Mouse (Mus musculus) myocyte (in vitro differentiated cells): ENCODE results near the gene Mrps11. TPM values are rescaled to one million over a fixed set of nuclear protein-coding genes. Genes with fewer than 3 reads are reported as not detected.

Source experiments
- H3K27me3 ChIP-seq: one replicate; pipeline ENCODE4 v1.6.1; 2011; ENCODE audit not compliant: control insufficient read depth, insufficient read depth, insufficient read length
- H3K36me3 ChIP-seq: one replicate; pipeline ENCODE4 v1.6.1; 2011; ENCODE audit not compliant: control insufficient read depth, insufficient read depth
- H3K4me2 ChIP-seq: one replicate; pipeline ENCODE4 v1.6.1; 2011; ENCODE audit warnings: low read depth, control low read depth
- H3K4me3 ChIP-seq: one replicate; pipeline ENCODE4 v1.5.1; 2011; ENCODE audit warnings: mild to moderate bottlenecking, control low read depth, moderate library complexity
- H3K79me2 ChIP-seq: one replicate; pipeline ENCODE4 v1.6.1; 2011; ENCODE audit not compliant: control insufficient read depth, insufficient read depth
- H3ac ChIP-seq: one replicate; pipeline ENCODE4 v1.6.1; 2011; ENCODE audit not compliant: control insufficient read depth, insufficient read length
- CEBPB ChIP-seq: IDR thresholded peaks from 2 replicates; pipeline ENCODE4 v1.6.1; 2011; ENCODE audit warnings: mild to moderate bottlenecking, moderate library complexity; ENCODE audit not compliant: poor library complexity, insufficient read depth, severe bottlenecking
- E2F4 ChIP-seq: IDR thresholded peaks from one replicate; pipeline ENCODE4 v1.6.1; 2011; ENCODE audit warnings: mild to moderate bottlenecking, control low read depth, moderate library complexity; ENCODE audit not compliant: insufficient read depth
- MAX ChIP-seq: IDR thresholded peaks from one replicate; pipeline ENCODE4 v1.6.1; 2011; ENCODE audit warnings: low read depth, mild to moderate bottlenecking, control low read depth
- MYOD1 ChIP-seq, 3 experiments: IDR thresholded peaks; one replicate each; pipeline ENCODE4 v1.6.1; 2011; ENCODE audit warnings: control low read depth in 2 of 3, low read depth in 2 of 3, mild to moderate bottlenecking in 2 of 3, moderate library complexity in 1 of 3; ENCODE audit not compliant: insufficient read length in 2 of 3, control insufficient read depth in 1 of 3
- MYOG ChIP-seq, 3 experiments: IDR thresholded peaks; one replicate each; pipeline ENCODE4 v1.6.1; 2011; ENCODE audit warnings: control low read depth in 2 of 3, low read depth in 2 of 3, mild to moderate bottlenecking in 2 of 3; ENCODE audit not compliant: insufficient read length in 2 of 3, control insufficient read depth in 1 of 3, insufficient read depth in 1 of 3
- POLR2A ChIP-seq: IDR thresholded peaks from one replicate; pipeline ENCODE4 v1.6.1; 2011; ENCODE audit warnings: low read depth, mild to moderate bottlenecking, control low read depth, moderate library complexity; ENCODE audit not compliant: insufficient read length
- POLR2AphosphoS2 ChIP-seq: IDR thresholded peaks from one replicate; pipeline ENCODE4 v1.6.1; 2011; ENCODE audit warnings: low read depth, control low read depth; ENCODE audit not compliant: insufficient read length
- REST ChIP-seq: IDR thresholded peaks from one replicate; pipeline ENCODE4 v1.6.1; 2011; ENCODE audit warnings: mild to moderate bottlenecking, control low read depth, moderate library complexity; ENCODE audit not compliant: insufficient read depth, insufficient read length
- SRF ChIP-seq: IDR thresholded peaks from one replicate; pipeline ENCODE4 v1.6.1; 2011; ENCODE audit warnings: low read depth; ENCODE audit not compliant: control insufficient read depth, insufficient read length
- TCF12 ChIP-seq: IDR thresholded peaks from one replicate; pipeline ENCODE4 v1.6.1; 2011; ENCODE audit warnings: mild to moderate bottlenecking, control low read depth; ENCODE audit not compliant: poor library complexity, insufficient read depth, severe bottlenecking
- TCF3 ChIP-seq: IDR thresholded peaks from one replicate; pipeline ENCODE4 v1.6.1; 2011; ENCODE audit warnings: low read depth, control low read depth; ENCODE audit not compliant: insufficient read length
- USF1 ChIP-seq: IDR thresholded peaks from one replicate; pipeline ENCODE4 v1.6.1; 2011; ENCODE audit warnings: low read depth, mild to moderate bottlenecking, control low read depth, moderate library complexity
- polyA plus RNA-seq: library from polyadenylated mRNA; unstranded; fragments of >200 nt; fragmentation: generic; extraction: Trizol; gene quantifications from one replicate; pipeline ENCODE4 v1.2.1, GENCODE M21; 2012; ENCODE audit warnings: missing spikeins

The Mrps11 gene
- polyA plus RNA-seq, 1 experiment = 57.7 TPM

DNA sequence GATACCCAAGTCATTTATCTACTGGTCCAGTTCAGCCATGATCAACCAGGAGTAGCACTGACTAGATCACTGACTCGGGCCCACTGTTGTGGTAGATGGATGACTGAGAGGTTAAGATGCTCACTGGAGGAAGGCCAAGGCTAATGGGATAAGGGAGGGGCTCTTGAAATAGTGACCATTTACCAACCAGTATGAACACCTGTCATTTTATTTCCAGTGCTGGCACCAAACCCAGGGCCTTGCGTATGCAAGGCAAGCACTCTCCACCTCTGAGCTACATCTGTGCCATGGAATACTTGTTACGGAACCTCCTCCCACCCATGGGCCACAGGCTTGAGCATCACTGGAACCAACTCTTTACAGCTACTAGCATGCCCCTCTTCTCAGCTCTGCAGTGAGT, 19.1 kb upstream of the Mrps11 start:
- H3K4me2 ChIP-seq = no peak overlapping the region
- H3ac ChIP-seq = no peak overlapping the region
- TF ChIP-seq TCF12 = no peak
- TF ChIP-seq MYOG (IDR thresholded peaks at IDR 0.05; ENCODE audit: control insufficient read depth in 1 of 3, insufficient read depth in 1 of 3, insufficient read length in 2 of 3, low read depth in 2 of 3) = no peak
- no peak for TF ChIP-seq POLR2AphosphoS2
- TF ChIP-seq CEBPB = no peak
- TF ChIP-seq MAX = no peak
- no peak for TF ChIP-seq SRF
- no peak for TF ChIP-seq E2F4
- TF ChIP-seq TCF3 = no peak
- TF ChIP-seq MYOD1 (IDR thresholded peaks at IDR 0.05; ENCODE audit: control insufficient read depth in 1 of 3, insufficient read length in 2 of 3, low read depth in 2 of 3) = no peak
- no peak for TF ChIP-seq REST
- no peak for TF ChIP-seq POLR2A
- no peak for TF ChIP-seq USF1
- H3K27me3 ChIP-seq = peaks cover 5% of the 10 kb centered on the region
- H3K79me2 ChIP-seq = no peaks in the 10 kb centered on the region
- H3K4me3 ChIP-seq = no peak overlapping the region
- no peaks in the 10 kb centered on the region for H3K36me3 ChIP-seq

DNA sequence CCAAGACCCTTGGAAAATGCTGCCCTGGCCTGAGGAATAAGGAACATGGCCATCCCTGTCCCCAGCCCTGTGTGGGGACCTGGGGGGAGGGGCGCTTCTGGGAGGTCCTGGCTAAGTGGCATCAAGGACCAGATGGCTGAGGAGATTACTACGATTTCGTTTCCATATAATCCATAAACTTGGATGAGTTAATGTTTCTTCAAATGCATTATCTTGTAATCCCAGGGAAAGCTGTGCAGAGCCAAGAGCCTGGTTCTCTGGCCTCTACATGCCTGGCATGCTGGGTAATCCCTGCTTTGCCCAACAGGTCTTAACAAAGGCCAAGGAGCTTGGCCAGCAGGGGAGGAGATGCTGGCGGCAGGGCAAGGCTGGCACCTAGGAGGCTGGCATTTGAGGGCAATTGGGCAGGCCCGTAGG, 17.7 kb upstream of the Mrps11 start:
- no peak overlapping the region for H3ac ChIP-seq
- no peaks in the 10 kb centered on the region for H3K27me3 ChIP-seq
- H3K79me2 ChIP-seq = no peaks in the 10 kb centered on the region
- no peak overlapping the region for H3K4me2 ChIP-seq
- TF ChIP-seq E2F4 (no peak), MYOG (IDR thresholded peaks at IDR 0.05; ENCODE audit: control insufficient read depth in 1 of 3, insufficient read depth in 1 of 3, insufficient read length in 2 of 3, low read depth in 2 of 3) (no peak), CEBPB (no peak), SRF (no peak), TCF12 (no peak), MAX (no peak)
- H3K36me3 ChIP-seq = no peaks in the 10 kb centered on the region
- H3K4me3 ChIP-seq = no peak overlapping the region

DNA sequence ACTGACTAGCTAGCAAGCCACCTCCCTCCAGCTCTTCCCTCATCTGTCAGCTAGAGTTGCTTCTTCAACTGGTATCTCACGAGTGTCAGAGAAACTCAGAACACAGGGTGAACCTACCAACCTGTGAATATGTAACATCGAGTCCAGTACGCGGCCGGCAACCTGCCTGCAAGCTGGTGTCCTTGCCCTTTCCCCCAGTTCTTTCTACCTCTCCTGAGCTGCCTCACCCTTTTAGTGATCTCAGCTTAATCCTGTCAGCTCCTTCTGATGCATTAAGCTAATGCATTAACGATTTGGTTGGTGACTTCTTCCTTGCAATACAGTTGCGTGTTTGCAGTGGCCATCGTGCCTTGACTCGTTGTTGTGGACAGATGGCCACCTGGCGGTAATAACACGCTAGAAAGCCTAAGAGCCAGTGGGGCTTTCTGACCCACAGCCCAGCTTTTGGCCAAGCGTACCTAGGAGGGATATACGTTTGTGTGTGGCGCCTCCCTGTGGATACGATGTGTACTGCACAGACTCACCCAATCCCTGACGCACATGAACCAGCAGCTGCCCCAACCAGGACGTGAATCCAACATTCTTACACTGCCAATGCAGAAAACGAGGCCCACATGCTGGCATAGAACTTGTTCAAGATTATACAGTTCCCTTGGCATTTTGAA, 16.8 kb upstream of the Mrps11 start:
- Histone ChIP-seq H3K27me3 (no peaks in the 10 kb centered on the region), H3K4me3 (no peak overlapping the region), H3ac (no peak overlapping the region), H3K4me2 (no peak overlapping the region), H3K36me3 (no peaks in the 10 kb centered on the region), H3K79me2 (no peaks in the 10 kb centered on the region)
- TF ChIP-seq MYOD1 (IDR thresholded peaks at IDR 0.05; ENCODE audit: control insufficient read depth in 1 of 3, insufficient read length in 2 of 3, low read depth in 2 of 3) = no peak
- no peak for TF ChIP-seq TCF12
- no peak for TF ChIP-seq MYOG (IDR thresholded peaks at IDR 0.05; ENCODE audit: control insufficient read depth in 1 of 3, insufficient read depth in 1 of 3, insufficient read length in 2 of 3, low read depth in 2 of 3)
- TF ChIP-seq POLR2A = no peak
- no peak for TF ChIP-seq REST
- no peak for TF ChIP-seq USF1
- TF ChIP-seq MAX = no peak
- TF ChIP-seq CEBPB = no peak
- TF ChIP-seq SRF = no peak
- no peak for TF ChIP-seq E2F4
- no peak for TF ChIP-seq POLR2AphosphoS2
- no peak for TF ChIP-seq TCF3

DNA sequence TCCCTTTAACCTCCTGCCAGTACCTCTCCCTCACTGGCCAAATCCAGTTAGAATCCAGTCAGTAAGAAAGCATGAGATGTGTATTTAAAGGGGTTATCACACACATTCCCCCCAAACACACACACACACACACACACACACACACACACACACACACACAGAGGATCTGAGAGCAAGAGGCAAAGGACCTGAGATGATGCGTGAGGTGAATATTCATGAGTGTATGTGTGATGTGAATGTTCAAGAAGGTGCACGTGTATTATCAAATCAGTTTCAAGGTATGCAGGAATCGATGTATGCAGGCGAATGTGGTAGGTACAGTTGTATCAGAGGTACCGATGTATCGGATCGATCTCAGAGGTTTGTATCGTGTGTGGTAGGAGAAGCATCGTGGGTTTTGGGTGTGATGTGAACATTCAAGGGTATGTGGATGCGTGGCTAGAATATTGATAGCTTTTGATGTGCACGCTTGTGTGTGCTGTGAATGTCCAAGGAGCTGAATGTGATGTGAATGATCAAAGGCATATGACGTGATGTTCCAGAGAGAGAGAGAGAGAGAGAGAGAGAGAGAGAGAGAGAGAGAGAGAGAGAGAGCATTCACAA, 14.9 kb upstream of the Mrps11 start:
- Histone ChIP-seq H3K27me3 (no peaks in the 10 kb centered on the region), H3K4me3 (no peak overlapping the region), H3ac (no peak overlapping the region), H3K4me2 (no peak overlapping the region), H3K36me3 (no peaks in the 10 kb centered on the region), H3K79me2 (no peaks in the 10 kb centered on the region)
- TF ChIP-seq TCF3 (no peak), MAX (no peak), POLR2AphosphoS2 (no peak), MYOD1 (IDR thresholded peaks at IDR 0.05; ENCODE audit: control insufficient read depth in 1 of 3, insufficient read length in 2 of 3, low read depth in 2 of 3) (no peak), CEBPB (no peak), REST (no peak), SRF (no peak), POLR2A (no peak), TCF12 (no peak), MYOG (IDR thresholded peaks at IDR 0.05; ENCODE audit: control insufficient read depth in 1 of 3, insufficient read depth in 1 of 3, insufficient read length in 2 of 3, low read depth in 2 of 3) (no peak), E2F4 (no peak), USF1 (no peak)
